Mouse (Mus musculus) thymus, postnatal 10 days (tissue): ENCODE results near the gene Vtcn1.
A peak's percentile ranks its signal among the peaks of the same experiment; 100 is the strongest.
"Not testable (repeated sequence)": the region's sequence is repeated elsewhere in the genome, so short reads cannot be mapped to it uniquely, and the experiment has no call there.

ENCODE experiments used
- DNase-seq, 2 experiments: peaks; one replicate each; pipeline ENCODE4 v3.0.0; 2021; ENCODE audit warnings: low spot score in 2 of 2

Gene Vtcn1

DNA sequence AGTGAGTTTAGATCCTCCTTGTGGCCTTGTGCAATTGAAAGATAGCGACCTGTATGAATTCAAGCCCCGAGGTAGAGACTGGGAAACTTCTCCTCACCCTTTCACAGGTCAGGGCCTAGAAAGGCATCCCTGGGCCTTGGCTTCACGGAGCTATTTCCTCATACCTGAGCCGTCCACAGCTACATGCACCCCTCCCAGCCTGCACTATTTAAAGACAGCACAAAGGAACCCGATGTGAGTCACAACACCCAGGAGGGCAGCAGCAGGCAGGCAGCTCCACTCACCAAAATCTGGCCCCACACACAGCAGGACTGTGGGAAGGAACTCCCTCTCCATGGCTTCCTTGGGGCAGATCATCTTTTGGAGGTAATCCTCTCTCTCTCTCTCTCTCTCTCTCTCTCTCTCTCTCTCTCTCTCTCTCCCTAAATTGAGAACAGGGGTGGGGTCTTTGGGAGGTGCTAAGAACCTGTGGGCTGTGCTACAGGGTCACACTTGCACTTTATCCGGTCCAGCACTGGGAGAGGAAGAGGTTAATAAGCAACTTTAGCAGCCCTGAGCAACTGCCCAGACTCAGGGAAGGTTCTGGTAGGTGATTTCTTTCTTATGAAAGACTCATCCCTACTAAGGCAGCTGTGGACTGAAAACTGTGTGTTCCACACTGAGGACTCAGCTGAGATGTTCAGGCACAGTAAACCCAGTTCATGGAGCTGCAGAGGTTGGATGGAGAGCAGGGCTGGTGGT is at the start of gene Vtcn1:
TSS of gene Vtcn1 (plus strand) at position 235 of the 741 bp plus-strand sequence.
- no peak for DNase-seq

DNA sequence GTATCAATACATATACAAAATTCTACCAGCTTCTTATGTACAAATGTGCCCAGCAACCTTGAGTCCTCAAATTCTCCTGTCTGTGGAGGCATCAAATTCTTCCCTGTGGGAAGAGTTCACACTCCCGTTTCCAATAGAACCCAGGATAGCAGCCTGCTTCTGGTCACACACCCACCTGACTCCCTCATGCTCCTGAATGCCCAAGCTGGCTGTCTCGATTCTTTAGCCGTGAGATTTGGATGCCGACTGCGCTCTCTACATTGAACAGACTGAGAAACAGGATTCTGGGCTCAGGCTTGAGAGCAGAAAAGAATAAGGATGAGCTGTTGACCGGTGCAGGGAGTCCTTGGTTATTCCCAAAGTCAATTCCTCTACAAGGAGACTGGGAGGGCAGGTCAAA is 48.3 kb upstream of the Vtcn1 start:
- DNase-seq, result no peak

DNA sequence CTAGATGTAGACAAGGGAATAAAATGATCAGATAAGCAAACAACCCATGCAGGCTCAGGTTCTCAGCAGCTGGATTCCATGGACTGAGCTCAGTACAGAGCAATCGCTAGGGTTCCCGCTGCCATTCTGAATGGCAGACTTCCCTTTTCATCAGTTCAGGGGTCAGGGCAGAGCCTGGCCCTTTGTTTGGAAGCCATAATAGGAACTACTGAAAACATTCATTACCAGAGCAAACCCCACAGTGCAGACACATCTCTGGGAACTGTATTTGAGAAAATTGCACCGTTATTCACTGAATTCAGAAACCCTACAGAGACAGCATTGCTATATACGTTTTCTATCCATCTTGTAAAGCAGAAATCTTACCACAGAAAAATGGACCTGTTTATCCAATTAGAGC is 47.7 kb upstream of the Vtcn1 start:
- DNase-seq, result no peak

DNA sequence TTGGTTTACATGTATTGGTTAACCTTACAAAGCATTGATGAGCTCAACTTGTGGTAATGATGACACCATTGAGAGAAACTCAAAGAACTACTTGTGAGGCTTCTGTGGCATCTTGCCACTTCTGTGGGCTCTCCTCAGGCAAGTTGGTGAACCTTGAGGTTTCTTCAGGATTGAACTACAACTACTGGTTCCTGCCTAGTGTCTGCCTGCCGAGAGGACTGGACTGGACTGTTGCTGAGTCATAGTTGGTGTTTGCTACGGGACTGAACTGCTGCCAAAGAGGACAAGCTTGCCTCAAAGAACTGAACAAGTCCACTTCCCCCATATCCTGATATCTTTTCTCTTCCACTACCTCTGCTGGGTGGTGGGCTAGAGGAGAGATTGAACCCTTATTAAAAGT is 39.2 kb upstream of the Vtcn1 start:
- DNase-seq, result no peak

DNA sequence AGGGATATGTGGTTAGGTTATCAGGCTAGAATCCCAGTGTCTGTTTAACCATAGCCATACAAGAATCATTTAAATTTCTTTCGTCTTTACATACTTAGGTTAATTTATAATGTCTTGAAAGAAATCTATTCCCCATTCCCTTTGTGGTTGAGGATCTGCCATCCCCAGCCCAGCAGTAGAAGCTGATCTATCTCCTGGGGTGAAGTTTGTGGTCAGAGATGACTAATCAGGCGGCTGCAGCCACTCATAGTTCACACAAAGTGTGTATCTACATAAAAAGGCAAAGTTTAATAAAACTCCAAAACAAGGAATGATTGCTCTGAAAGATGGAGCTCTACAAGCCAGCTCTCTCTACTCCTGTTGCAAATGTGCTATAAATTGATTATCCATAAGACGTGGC is 33.6 kb upstream of the Vtcn1 start:
- DNase-seq, result no peak

DNA sequence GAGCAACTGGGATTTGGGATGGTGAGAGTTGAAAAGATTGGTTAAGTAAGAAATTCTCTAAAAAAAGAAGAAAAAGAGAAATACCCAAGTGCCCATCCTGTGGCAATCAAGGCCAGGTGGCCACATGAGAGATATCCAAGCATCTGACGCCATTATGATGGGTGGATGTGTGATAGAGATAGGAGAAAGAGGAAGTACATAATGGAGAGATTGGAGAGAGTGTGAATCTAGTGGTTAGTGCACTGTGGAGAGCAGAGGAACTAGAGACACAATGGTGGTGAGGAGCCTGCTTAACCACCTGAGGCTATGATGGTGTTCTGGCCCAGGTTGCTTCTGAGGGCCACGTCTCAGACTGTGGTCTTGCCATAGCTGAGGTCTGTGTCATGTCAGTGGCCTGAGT is 31.9 kb upstream of the Vtcn1 start:
- no peak for DNase-seq

DNA sequence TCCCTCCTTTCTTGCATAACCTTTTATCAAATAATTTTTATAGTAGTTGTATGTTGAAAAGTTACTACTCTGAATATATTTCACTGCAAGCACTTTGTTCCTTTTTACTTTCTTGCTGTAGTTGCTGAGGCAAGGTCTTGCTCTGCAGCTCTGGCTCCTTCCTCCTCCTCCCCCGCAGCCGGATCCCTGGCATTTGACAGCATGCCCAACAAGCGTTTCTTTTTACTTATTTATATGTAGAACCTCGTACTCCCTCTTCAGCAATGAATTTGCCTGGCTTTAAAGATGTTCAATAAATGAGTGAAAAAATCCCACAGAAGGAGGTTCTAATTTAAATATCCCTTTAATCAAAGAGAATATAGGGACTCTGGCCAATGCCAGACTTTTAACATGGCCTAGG is 28.7 kb upstream of the Vtcn1 start:
- no peak for DNase-seq

DNA sequence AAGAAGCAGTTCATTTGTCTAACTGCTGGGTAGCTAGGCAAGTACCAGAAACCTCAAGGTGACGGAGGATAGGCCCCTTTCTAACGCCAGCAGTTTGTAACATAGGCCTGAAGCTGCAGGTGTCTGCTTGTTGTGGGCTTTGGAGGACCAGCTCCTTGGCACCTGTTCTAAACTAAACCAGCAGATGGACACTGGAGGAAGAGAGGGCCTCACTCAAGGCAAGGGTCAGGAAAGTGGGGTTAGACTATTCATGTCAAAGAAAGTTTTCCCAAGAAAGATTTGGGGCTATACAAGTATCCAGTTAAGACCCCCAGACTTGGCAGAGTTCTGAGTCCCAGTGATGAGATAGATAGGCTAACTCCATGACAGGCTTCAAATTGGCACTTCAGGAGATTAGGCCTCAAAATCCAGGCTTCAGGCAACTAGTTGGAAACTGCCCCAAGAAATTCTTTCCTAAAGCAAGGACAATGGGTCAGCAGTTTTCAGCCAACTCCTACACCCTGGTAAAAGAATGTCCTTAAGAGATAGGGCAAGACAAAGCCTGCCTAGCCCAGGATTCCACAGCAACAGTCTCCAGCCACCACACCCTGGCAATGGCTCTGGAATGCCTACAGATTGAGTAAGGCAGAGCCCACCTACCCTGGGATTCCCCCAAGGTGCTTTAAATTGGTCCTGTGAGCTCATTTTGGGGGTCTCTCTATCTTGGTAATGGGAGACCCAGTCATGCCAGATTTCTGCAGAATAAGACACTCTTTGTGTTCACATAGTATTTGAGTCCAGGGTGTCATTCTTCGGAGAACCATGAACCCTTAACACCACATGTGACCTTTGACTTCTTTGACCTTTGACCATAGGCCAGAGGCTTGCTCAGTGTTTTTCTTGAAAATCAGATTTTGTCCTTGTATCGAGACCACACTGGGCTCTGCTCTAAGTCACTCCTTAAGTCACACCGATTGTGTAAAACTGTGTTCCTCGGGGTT is 27.8 kb upstream of the Vtcn1 start:
- peak in 1 of 2 experiments; percentile 31 for DNase-seq

DNA sequence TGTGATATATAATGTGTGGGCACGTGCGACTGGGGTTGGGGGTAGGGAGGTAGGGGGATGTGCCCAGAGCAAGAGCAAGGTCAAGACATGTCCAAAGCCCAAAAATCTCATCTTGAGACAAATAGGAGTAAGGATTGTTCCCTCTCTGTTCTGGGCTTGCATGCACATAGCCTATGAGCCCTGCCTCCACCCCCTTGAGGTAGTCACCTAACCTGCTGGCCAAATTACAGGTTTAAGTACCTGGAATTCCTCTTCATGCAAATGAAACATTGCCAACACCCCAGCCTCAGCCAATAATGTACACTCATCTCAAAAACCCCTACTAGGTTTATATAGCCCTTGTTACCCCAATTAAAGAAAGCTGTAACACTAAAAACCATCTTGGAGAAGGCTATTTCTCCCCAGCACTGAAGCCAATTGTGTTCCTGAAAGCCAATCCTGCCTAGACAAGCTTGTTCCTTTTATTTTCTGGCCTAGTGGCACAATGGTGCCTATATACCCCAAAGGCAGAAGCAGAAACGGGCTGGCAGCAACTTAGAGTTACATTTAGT is 26.3 kb upstream of the Vtcn1 start:
- DNase-seq, result no peak

DNA sequence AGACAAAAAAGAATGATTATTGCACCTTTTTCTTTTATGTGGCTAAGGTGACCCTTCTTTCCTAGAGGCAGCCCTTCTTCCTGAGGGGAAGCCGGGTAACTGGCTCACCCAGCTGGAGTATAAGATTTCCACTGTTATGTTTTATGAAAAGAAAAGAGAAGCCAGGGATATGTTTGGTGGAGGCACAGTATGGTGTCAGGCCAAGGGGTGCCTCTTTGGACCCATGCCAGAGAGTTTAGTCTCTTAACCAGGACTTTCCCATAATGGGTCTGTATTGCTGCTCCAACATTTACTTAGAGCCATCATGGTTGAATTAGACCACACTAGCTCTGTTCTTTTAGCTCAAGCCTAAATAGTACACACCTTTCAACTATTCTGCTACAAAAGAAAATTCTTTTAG is 20.3 kb upstream of the Vtcn1 start:
- DNase-seq, result no peak

DNA sequence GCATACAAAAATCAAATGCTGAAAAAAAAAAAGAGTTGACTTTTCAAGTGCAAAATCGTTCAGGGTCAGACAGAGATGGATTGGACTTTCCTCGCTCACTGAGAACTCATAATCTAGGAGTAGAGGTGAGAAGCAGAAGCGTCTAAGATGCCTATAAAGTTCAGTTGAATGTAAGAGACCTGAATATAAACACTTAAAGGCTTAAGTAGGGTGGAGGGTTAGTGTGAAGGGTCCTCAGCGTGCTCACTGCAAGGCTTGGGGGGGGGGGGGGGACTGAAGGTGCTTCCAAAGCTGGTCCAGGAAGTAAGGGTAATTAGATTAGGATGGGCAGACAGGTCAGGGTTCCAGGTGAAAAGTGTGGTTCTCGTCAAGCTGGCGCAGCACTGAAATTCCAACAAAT is 19.3 kb upstream of the Vtcn1 start:
- no peak for DNase-seq

DNA sequence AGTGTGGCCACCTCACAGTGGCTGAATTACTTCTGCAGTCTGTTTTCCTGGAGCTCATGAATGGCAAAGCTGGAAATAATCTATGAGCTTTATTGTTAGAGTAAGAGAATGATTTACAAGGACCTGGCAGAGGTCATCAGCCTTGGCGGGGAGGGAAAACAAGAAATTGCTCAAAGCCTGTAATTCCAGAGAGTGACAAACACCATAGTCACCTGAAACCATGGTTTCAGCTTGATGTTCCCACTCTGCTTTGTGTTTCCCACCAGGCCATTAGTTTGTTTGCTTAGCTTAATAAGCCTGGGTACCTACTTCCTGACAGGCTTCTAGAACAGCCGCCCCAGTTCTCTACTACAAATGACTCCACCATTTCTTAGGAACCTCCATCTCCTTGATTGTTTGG is 14.8 kb upstream of the Vtcn1 start:
- no peak for DNase-seq

DNA sequence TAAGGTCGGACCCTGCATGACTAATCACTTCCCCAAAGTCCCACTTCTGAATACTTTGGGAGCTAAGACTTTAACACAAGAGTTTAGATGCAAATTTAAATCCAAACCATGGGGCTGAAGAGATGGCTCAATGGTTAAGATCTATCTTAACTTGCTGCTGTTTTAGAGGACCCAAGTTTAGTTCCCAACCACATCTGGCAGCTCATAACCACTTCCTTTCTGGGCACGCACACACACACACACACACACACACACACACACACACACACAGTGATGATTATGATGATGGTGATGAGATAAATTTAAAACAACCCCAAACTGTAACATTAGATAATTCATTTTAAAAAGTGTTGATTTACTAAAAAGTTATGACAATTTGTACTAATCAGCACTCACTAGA is 13.4 kb upstream of the Vtcn1 start:
- DNase-seq, result no peak

DNA sequence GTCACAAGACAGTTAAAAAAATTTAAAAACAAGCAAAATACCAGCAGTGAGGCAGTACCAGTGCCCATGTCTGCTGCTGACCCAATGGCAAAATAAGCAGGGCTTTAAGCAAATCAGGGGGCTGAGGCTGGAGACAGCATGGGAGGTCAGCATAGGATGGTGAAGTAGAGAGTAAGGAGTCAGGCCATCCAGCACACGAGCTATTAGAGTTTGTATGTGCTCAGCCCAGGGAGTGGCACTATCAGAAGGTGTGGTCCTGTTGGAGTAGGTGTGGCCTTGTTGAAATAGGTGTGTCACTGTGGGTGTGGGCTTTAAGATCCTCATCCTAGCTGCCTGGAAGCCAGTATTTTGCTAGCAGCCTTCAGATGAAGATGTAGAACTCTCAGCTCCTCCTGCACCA is 9.8 kb upstream of the Vtcn1 start:
- DNase-seq, result not testable (repeated sequence)

DNA sequence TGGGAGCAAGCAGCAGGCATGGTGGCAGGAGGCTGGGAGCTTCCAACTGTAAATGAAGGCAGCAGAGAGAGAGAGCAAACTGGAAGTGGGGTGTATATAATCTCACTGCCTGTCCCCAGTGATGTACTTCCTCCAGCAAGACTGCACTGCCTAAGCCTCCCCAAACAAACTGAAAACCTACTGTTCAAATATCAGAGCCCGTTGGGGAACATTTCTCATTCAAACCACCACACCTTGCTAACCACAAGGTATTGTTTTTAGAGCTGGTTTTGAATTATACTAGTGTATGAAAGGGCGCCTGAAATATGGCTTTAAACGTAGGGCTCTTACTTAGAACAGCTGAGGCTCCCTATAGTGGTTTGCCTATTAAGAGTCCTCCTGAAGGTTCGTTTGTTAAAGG is 6.5 kb upstream of the Vtcn1 start:
- no peak for DNase-seq

DNA sequence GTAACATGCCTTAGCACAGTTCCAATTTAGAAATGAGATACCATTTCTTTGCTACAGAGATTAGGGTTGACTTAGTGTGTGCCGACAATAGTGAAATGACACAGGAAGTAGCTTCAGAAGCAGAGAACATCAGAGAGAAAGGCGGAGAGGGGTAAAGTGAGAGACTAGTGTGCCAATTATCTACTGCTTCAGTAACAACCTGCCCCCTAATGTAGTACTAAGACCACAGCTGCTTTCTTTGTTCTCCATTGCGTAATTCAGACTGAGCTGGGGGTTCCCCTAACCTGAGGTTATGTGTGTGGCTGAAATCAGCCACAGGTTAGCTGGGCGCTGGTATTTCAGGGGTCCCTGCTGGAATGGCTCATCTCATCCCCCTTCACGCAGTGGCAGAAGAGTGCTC is 5.7 kb upstream of the Vtcn1 start:
- DNase-seq, result no peak

DNA sequence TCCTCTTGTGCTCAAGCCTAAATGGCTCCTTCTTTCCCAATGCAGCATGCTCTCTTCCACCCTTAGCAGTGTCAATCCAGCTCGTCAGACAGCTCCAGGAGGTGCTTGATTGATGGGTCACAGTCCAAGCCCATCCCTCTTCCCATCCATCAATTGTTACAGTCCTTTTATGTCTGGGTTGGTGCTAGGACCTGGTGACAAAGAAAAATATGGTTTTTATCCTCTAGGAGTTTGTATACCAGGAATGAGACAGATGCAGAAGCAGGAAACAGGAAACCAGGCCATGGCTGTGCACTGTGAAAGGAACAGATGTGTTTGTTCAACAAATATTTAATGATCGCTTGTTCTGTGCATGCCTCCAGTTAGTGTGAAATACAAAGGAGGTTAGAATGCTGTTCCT is 4.4 kb upstream of the Vtcn1 start:
- DNase-seq, result no peak

DNA sequence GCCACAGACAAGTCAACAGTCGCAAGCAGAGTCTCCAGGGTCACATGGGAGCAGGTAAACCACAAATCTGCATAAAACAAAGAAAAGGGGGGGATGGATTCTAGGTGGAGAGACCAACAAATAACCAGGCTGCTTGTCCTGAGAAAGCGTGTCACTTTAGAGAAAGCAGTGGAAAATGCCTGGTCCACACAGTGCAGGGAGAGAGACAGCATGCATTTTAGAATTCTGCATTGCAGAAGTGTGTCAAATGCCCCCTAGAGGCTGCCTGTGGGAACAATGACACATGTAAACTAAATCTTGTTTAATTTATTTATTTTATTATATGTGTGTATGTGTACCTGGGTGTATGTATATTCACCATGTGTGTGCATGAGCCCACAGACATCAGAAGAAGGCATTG is 4.0 kb upstream of the Vtcn1 start:
- peak in 1 of 2 experiments; percentile 19 for DNase-seq

DNA sequence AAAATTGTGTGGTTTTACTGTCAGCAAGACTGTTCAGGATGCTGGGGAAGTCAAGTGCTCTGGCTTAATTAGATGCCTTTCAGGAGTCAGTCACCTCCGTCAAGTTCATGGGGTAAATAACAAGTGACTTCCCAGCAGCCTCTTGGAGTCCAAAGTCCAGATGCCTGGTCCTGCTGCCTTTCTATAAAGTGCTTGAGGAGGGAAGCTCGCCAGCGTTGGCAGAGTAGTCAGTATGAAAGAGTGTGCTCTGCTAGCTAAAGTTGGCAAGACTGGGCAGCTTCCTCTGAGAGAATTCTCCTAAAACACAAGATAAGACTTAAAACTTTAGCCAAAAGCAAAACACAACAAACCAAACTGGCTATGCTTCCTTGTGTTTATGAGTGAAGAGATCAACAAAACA is 18.5 kb downstream of the Vtcn1 start:
- no peak for DNase-seq

DNA sequence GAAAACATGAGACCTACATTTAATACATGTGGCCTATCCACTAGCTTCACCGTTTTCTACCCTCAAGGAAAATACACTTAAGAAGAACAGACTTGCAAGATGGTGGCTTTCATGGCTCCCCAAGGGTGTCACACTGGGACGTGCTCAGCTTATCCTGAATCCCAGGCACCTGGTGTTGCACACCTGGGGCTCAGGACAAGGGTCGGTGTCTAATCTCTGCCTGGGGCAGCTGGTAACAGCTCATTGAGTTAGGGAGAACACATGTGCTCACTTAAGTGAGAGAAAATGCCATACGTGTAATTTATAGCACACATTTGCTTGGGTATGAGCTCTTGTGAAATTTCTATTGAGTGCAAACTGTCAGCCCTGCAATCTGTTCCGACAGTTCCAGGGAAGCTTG is 19.1 kb downstream of the Vtcn1 start:
- no peak for DNase-seq

DNA sequence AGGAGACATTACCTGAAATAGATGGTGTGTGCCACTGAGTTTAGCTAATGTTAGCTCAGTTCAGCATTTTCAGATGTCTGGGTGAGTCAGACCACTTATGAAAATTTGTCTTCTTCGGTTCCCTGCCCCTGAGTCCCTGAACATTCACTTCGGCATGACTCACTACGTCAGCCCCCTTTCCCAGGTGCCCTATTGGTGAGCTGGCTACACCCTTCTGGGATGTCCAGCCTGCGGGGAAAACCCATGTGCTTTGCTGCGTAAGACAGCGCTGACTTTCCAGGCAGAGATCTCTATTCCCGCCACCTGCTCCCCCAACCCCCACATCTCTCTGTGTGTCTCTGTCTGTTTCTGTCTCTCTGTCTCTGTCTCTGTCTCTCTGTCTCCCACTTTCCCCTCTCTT is 23.1 kb downstream of the Vtcn1 start:
- no peak for DNase-seq

DNA sequence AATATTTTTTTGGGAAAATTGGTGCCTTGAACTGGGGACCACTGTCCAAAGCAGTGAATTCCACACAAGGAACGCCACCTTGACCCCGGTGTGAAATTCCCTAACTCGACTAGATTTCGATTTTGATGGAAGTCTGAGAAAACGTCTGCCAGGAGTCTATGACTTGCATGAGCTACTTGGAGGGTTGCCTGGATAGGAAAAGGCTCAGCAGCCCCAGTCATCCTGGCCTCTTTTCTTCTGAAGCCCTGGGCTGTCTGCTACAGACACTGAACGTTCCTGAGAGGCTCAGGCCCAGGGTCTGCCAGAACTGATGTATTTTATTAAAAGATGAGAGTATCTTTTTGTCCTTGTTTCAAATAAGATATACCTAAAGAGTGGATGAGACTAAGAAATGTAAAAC is 25.2 kb downstream of the Vtcn1 start:
- no peak for DNase-seq
